Mouse (Mus musculus) CD8-positive naive resting alpha-beta T cell, adult 2 months (primary cell): ENCODE results near the gene Smim13.
A peak's percentile ranks its signal among the peaks of the same experiment; 100 is the strongest.

Source experiments
- DNase-seq, 2 experiments: peaks; one replicate each; pipeline ENCODE4 v3.0.0; 2022; ENCODE audit warnings: low read depth in 2 of 2, low spot score in 2 of 2

The Smim13 gene

DNA sequence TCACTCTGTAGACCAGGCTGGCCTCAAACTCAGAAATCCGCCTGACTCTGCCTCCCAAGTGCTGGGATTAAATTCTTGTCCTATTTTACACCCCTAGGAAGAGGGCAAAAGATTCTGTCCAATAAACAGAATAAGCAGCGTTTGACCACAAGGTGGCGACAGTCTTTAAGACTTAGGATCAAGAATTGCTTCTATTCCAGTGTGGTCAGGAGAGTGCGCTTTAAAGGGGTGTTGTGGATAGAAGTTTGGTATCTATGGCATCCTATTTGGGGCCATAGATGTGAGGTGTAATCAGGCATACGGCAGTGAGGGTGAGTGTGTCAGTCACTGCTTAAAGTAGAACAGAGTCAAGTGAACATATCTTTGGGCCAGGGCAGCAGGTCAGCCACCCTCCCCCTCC is 33.6 kb downstream of the Smim13 start:
- peak; percentile 46 to 68 for DNase-seq

DNA sequence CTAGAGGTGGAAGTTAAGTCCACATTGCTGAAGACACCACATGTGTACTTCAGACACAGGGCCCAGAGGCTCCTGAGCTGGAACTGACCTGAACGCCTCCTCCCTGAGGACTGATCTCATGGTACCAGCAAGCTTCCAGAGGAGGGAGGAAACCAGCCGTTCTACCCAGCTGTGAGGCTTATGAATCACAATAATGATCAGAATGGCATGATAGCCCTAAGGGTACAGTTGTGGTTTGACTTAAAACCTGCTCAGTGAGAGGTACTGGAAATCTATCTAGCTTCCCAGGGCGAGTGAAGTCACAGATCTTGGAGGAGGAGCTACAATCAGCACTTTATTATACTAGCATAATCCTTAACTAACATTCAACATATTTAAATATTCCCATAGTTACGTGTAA is 35.8 kb downstream of the Smim13 start:
- no peak for DNase-seq

DNA sequence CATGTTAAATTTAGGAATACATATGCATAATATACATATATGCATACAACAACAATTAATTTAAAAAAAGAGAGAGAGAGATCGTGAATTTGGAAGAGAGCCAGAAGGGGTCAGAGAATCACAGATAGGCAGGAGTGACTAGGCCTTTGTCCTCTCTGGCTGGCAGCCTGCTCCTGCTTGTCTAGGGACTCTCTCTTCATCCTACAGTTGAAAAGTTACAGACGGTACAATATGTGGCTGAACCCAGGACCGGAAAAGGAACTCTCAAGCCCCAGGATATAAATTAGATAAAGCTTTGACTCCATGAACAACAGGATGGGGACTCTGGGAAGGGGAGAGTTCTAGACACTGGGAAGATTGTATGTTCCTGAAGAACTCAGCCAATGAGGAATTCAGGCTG is 36.6 kb downstream of the Smim13 start:
- DNase-seq = no peak

DNA sequence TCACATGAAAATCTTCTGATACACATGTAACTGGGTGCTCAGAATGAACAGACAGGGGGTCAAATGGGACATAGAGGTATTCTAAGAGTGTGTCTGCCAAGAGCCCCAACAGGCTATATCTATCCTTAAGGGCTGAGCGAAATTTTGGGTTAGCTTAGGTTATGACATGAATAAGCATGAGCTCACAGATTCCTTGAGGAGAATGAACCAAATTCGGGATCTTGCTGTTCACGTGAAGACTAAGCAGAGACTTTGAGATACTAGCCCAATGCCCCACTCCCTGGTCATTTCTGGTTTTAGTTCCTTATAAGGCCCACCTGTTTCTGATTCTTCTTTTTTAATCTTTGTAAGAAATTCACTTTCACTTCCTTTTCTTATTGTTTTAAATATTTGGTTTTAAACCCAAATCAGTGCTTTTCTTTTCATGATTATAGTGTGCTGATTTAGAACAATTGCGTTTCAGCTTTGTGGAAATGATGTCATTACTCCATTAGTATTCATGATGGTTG is 41.9 kb downstream of the Smim13 start:
- no peak for DNase-seq

DNA sequence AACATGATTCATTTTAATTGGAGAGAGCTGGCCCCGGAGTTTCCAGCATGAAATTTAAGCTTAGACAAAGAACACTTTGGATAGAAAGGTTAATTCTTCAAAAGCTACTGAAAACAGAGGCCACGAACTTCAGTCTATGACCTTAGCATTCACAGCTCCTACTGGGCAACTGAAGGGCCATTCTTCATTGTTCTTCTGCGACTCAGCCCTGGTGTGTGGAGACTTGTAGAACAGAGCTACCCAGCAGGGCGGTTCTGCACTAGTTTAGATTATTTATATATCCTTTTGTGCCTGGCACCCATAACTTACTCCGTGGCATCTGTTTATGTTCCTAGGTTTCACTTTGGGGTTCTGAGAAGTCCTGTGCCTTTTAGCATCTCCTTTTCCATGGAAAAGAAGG is 44.0 kb downstream of the Smim13 start:
- DNase-seq = no peak

DNA sequence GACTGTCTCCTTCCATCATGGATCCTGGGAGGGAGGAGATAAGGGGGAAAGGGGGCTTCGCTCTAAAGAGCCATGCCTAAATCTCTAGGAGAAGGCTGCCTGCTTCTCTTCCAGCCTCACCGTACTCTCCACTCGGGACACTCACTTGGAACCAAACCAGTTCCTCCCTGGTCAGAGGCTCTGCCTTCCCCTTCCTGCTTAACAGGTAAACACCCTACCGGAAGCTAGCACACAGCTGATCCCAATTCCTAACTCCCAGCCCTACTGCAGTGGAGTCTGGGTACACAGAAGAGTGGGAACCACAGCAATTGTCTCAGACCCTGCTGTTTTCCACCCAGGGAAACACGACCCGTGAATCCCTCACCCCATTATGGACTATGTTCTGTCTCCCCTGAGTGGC is 46.2 kb downstream of the Smim13 start:
- no peak for DNase-seq

DNA sequence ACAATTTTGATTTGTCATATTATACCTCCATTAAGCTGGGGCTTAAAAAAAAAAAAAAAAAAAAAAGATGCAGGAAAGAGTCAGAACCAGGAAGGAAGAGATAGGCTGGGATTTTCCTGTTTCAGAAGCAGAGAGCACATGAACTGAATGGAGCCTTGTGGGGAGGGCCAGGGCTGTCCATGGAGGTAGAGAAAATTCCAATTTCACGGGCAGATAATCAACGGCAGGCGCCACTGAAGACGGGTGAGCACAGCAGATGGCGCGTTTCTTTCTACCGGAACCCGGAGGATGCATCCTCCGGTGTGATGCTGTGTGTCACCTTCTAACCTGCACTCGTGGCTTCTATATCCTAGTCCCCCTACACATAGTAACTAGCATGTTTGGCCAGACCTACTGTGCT is 46.8 kb downstream of the Smim13 start:
- no peak for DNase-seq

DNA sequence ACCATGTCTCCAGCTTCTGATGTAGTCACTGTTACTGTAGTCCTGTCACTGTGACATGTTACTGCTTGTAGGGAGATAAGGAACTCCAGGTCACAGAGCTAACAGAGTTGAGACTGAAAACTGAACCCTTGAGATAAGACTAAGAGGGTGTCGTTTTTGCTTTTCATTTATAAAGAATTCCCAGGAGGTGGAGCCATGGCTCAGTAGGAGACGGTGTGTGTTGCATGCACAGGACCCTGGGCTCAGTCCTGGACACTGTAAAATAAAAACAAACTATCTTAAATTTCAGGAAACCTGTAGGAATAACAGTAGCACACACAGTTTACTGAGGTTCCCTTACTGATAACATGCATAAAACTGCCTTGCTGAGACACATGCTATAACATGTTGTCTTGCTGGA is 48.9 kb downstream of the Smim13 start:
- DNase-seq = no peak

DNA sequence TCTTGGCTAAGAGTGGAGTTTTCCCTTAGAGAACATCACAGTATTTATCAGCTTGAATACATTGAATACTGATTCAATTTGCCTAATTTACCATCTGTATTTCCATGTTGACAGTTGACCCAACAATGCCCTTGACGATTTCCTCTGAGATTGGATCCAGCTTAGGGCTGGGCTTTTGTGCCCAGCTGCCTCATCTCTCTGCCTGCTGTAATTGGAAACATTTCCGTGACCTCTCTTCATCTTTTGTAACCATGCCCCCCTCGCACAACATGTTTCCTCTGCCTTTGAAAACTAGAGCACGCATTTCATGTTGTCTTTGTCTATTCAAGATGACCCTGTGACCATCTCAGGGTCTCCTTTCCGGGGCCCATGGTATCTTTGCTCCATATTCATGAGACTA is 49.4 kb downstream of the Smim13 start:
- DNase-seq = no peak

DNA sequence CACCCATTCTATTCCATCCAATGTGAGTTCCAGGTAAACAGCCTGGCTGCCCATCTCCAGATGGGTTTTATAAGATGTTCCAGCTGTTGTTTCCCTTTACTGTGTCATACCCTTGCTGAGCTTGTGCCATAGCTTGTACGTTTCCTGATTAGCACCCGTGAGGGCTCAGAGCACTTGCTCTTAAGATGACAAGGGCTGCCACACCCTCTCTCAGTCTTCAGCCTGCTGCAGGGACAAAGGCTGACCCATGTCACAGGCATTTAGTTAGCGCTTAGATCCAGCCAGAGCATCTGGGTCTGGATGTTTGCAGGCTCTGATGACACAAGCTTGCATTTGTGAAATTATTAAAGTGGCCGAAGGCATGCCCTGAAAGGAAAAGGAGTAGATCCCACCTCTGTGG is 50.4 kb downstream of the Smim13 start:
- no peak for DNase-seq

DNA sequence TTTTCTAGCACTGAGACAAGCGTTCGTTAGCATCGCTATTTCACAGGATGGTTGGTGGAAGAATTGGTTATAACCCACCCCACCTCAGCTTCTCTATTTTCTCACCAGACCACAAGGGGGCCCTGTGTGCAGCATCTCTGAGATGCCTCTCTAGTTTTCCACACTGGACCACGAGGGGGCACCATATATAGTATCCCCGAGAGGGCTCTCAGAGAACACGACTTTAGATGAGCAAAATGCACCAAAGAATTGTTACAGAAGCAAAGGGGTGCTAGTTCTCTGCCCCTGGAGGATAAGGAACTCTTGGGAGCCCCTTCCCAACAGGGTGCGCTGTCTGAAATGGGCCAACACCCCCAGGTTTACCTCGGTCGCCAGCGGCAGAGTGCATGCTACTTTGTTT is 53.1 kb downstream of the Smim13 start:
- peak; percentile 80 to 88 for DNase-seq

DNA sequence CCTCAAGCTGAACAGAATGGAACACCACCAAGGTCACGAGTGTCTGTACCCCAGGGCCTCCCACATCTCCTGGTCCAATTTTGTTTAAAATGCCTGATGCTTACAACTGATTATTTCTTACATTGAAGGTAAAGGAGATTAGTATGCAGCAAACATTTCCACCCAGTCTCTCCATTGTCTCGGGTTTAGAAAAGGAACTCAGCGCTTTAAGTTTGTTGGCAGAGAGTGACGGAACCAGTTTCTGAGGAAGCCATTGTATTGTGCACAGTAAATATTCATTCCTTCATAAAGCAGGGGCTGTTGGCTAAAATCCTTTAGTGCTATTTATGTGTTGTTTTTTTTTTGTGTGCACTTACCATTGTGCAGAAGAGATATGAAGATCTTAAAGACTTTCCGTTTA is 71.1 kb downstream of the Smim13 start:
- no peak for DNase-seq

DNA sequence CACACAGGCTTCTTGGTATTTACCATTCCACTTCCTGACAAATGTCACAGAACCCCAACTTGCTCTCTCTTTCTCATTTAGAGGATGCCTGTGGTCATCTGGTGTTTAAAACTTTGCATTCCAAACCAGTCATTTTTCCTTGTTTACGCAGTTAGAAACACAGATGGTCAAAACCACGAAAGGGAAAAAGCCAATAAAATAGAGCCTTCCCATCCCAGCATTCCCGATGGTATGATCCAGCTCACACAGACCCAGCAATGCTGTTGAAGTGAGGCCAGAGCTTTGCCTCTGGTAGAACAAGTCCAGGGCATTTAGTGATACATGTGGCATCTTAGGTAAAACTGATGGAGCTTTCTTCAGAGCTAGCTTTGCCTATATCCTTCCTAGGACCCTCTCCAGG is 71.8 kb downstream of the Smim13 start:
- no peak for DNase-seq

DNA sequence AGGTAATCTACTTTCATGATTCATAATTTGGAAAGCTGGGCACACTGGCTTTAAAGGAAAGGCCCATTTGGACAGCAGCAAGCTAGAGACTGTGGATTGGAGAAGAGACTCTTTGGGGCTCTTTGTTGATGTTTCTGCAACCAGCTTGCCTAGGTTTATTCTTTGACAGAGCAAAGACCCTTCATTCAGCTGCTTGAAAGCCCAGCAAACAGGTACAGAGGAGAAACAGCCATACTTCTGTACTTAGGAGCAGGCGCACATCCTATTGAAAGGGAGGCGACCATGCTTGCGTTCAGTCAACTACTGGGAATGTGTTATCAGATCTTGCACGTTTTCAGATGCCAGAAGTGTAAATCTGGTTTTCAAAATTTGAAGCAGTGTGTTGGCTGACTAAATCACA is 75.0 kb downstream of the Smim13 start:
- DNase-seq = no peak

DNA sequence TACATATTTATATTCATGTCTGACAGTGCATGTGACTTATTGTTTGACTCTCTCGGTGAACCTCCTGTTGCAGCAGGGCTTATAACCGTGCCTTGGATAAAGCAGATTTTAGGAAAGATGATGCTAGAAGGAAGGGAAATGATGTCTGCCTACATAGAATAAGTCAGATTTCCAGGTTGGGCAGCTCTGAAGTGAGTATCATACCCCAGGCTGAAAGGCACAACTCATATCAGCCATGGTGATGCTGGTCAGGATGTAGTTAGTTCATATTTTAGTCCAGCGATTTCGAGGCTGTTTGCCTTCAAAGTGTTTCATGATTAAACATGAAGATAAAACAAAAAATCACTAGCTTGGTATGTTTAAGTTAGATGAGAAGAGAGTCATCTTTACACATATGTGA is 75.7 kb downstream of the Smim13 start:
- DNase-seq = no peak

DNA sequence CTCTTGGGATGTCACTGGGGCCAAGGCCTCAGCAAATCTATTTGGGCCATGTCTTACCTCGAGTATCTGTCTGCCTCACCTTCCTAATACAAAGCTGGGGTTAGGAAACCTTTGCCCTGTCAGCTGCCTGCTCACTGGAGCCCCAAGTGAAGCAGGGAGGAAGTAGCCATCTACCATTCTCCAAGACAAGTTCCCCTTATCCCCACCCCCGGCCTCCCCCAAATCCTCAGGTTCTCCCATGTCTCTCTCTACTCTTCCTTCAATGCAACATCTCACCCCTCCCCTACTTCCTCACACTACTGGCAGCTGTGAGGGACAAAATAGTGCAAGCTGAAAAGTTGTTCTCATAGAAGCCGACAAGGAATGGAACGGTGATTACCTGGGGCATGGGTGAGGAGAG is 76.5 kb downstream of the Smim13 start:
- DNase-seq = no peak
